Mouse (Mus musculus): ENCODE data around the gene Ddr1. TPM values are rescaled to one million over a fixed set of nuclear protein-coding genes. Genes with fewer than 3 reads are reported as not detected.

Gene Ddr1
- polyA plus RNA-seq (2015; fragmentation: Nextera tagmentation; extraction: Ambion mirVana), result 27.8 and 30.0 TPM in 2 replicates

DNA sequence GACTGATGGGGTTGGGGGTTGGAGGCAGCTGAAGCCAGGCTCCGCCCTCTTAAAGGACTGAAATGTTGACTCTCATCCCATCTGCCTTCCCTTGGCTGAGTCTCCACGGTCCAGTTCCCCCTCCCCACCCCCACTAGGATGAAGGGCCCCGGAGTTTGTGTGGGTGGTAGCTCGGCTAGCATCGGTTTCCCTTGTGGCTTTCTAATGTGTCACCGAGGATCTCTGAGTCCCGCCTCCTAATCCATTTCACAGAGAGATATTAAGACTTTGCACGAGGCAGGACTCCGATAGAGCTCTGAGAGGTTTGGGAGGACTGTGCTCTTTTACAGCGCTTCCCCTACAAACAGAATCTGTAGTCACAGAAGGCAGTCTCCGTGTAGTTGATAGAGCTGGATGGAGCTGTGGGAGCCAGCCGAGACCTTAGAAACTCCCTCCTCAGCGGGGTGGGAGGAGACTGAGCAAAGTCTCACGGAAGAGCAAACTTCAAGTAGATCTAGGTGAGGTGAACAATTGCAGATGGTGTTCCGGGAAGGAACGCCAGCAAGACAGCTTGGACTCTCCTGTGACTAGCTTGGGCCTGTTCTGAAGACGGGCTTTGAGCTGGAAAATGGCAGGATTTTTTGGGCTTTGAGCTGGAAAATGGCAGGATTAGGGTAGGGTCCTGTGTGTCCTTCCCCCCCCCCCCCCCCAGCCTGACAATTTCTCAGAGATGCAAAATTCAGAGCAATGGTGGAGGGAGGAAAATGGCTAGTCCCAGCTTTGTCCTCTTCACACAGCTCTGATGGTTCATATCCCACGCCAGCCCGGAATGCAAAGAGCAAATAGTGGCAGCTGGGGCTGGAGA lies at the start of gene Ddr1:
Gene Ddr1, minus strand, starts transcription at position 1 of the 844 bp plus-strand sequence.
- H3K4me3 ChIP-seq (ENCODE audit: low read depth, low read length), result peak within 1 kb of the TSS; percentile 35
- ATAC-seq, result peak; percentile 67
- H3K27ac ChIP-seq (ENCODE audit: low read depth, low read length), result peak within 1 kb of the TSS; percentile 82
- peak within 1 kb of the TSS; percentile 48; the same call in 1 of the 2 replicates for H3K9ac ChIP-seq (ENCODE audit: low read depth, low read length)
- no peaks in the 10 kb centered on the region for H3K36me3 ChIP-seq (ENCODE audit: control insufficient read depth, insufficient read depth)
- peaks cover 20% of the 10 kb centered on the region for H3K4me1 ChIP-seq (replicated peaks; ENCODE audit: control insufficient read depth, insufficient read depth, low read length)
- H3K4me2 ChIP-seq (replicated peaks; ENCODE audit: low read depth), result peak within 1 kb of the TSS; percentile 64
- TF ChIP-seq CTCF (IDR thresholded peaks at IDR 0.05; ENCODE audit: low read depth), result no peak
- WGBS, result 5% methylated on average over 19 of the region's 19 CpGs
- no peaks in the 10 kb centered on the region for H3K27me3 ChIP-seq (replicated peaks; ENCODE audit: control insufficient read depth, insufficient read depth, low read length)
- H3K9me3 ChIP-seq (ENCODE audit: control insufficient read depth), result no peaks in the 10 kb centered on the region

DNA sequence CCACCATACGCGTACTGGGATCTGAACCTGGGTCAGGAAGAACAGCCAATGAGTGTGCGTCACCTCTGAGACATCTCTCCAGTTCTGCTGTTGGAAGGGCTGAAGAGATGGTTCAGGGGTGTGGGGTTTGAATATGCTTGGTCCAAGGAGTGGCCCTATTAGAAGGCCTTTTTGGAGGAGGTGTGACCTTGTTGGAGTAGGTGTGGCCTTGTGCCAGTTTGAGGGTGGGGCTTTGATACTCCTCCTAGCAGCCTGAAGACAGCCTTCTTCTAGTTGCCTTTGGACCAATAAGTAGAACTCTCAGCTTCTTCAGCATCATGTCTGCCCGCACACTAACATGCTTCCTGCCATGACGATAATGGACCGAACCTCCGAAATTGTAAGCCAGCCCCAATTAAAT lies 49.2 kb upstream of the Ddr1 start:
- Histone ChIP-seq H3K4me1 (replicated peaks; ENCODE audit: control insufficient read depth, insufficient read depth, low read length) (no peaks in the 10 kb centered on the region), H3K36me3 (ENCODE audit: control insufficient read depth, insufficient read depth) (no peaks in the 10 kb centered on the region), H3K27ac (ENCODE audit: low read depth, low read length) (no peak overlapping the region), H3K27me3 (replicated peaks; ENCODE audit: control insufficient read depth, insufficient read depth, low read length) (no peaks in the 10 kb centered on the region), H3K4me2 (replicated peaks; ENCODE audit: low read depth) (no peak overlapping the region), H3K4me3 (ENCODE audit: low read depth, low read length) (no peak overlapping the region), H3K9me3 (ENCODE audit: control insufficient read depth) (no peaks in the 10 kb centered on the region), H3K9ac (ENCODE audit: low read depth, low read length) (no peak overlapping the region)
- WGBS, result 99% methylated on average over 7 of the region's 7 CpGs
- no peak for ATAC-seq
- TF ChIP-seq CTCF (IDR thresholded peaks at IDR 0.05; ENCODE audit: low read depth), result no peak

DNA sequence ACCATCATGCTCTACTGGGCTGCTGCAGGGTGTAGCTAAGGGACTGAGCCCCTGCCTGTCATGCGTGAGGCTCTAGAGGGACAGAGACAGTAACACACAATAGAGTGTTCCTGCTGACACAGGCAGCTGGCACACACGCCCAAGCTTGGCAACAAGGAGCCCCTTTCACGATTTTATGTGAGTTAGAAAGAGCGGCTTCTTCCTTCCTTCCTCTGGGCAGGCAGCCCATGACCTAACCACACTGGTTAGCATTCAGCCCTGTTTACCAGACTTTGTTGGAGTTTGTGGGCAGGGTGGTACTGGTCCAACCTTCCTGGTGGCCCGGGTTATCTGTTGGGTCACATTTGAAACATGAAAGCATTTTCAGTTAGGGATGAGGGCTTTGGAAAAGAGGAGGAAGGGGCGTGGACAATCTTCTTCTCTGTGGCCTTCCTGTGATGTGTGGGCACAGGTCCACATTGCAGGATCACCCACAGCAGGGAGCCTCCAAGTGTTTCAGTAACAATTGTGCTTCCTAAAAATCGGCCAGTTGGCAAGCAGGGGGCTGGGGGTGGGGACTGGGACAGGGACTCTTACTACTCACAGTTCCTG lies 47.9 kb upstream of the Ddr1 start:
- no peaks in the 10 kb centered on the region for H3K27me3 ChIP-seq (replicated peaks; ENCODE audit: control insufficient read depth, insufficient read depth, low read length)
- no peak overlapping the region for H3K27ac ChIP-seq (ENCODE audit: low read depth, low read length)
- no peak overlapping the region for H3K4me3 ChIP-seq (ENCODE audit: low read depth, low read length)
- 51% methylated on average over 7 of the region's 7 CpGs for WGBS
- H3K9ac ChIP-seq (ENCODE audit: low read depth, low read length), result no peak overlapping the region
- H3K9me3 ChIP-seq (ENCODE audit: control insufficient read depth), result no peaks in the 10 kb centered on the region
- no peaks in the 10 kb centered on the region for H3K36me3 ChIP-seq (ENCODE audit: control insufficient read depth, insufficient read depth)
- no peak for ATAC-seq
- no peaks in the 10 kb centered on the region for H3K4me1 ChIP-seq (replicated peaks; ENCODE audit: control insufficient read depth, insufficient read depth, low read length)
- no peak for TF ChIP-seq CTCF (IDR thresholded peaks at IDR 0.05; ENCODE audit: low read depth)
- no peak overlapping the region for H3K4me2 ChIP-seq (replicated peaks; ENCODE audit: low read depth)

DNA sequence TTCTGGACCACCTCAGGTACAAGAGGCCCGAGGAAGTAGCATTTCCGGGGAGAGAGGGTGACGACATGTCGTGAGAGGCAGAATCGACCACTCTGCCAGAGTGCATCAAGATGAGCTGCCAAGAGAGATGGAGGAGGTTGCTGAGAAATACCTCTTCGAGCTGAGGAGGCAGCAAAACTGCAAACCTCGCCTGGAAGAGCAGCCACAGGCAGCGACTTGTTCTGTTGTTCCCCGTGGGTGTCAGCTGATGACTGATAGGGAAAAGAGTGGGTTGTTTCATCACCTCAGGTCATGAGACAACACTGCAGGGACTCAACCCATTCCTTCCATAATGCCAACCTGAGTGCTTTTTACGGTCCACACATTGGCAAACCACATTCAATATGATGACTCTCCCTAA lies 45.3 kb upstream of the Ddr1 start:
- ATAC-seq, result no peak
- WGBS, result 78% methylated on average over 10 of the region's 10 CpGs
- H3K4me1 ChIP-seq (replicated peaks; ENCODE audit: control insufficient read depth, insufficient read depth, low read length), result no peaks in the 10 kb centered on the region
- H3K36me3 ChIP-seq (ENCODE audit: control insufficient read depth, insufficient read depth), result no peaks in the 10 kb centered on the region
- H3K27ac ChIP-seq (ENCODE audit: low read depth, low read length), result no peak overlapping the region
- H3K27me3 ChIP-seq (replicated peaks; ENCODE audit: control insufficient read depth, insufficient read depth, low read length), result no peaks in the 10 kb centered on the region
- no peak overlapping the region for H3K4me3 ChIP-seq (ENCODE audit: low read depth, low read length)
- TF ChIP-seq CTCF (IDR thresholded peaks at IDR 0.05; ENCODE audit: low read depth), result no peak
- no peaks in the 10 kb centered on the region for H3K9me3 ChIP-seq (ENCODE audit: control insufficient read depth)
- no peak overlapping the region for H3K4me2 ChIP-seq (replicated peaks; ENCODE audit: low read depth)
- H3K9ac ChIP-seq (ENCODE audit: low read depth, low read length), result no peak overlapping the region

DNA sequence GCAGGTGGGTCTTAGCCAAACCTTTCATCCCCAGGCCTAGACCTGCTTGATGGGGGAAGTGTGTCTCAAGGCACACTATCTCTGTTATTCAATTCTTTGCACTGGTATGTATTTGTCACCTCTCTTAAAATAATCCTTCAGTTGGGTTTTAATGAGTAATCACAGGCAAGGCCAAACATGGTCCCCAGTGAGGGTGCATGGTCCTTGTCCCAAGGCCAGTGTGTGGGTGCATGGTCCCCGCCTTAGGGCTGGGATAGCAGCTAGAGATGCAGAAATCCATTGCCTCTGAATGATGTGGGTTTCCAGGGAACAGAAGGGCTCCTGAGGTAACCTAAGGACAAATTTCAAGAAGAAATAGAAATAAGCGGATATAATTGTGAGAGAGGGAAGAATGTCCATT lies 39.9 kb upstream of the Ddr1 start:
- no peak overlapping the region for H3K27ac ChIP-seq (ENCODE audit: low read depth, low read length)
- 98% methylated on average over 2 of the region's 2 CpGs for WGBS
- no peaks in the 10 kb centered on the region for H3K4me1 ChIP-seq (replicated peaks; ENCODE audit: control insufficient read depth, insufficient read depth, low read length)
- H3K9ac ChIP-seq (ENCODE audit: low read depth, low read length), result no peak overlapping the region
- H3K4me3 ChIP-seq (ENCODE audit: low read depth, low read length), result no peak overlapping the region
- no peaks in the 10 kb centered on the region for H3K9me3 ChIP-seq (ENCODE audit: control insufficient read depth)
- no peak for TF ChIP-seq CTCF (IDR thresholded peaks at IDR 0.05; ENCODE audit: low read depth)
- no peaks in the 10 kb centered on the region for H3K36me3 ChIP-seq (ENCODE audit: control insufficient read depth, insufficient read depth)
- H3K4me2 ChIP-seq (replicated peaks; ENCODE audit: low read depth), result no peak overlapping the region
- H3K27me3 ChIP-seq (replicated peaks; ENCODE audit: control insufficient read depth, insufficient read depth, low read length), result no peaks in the 10 kb centered on the region
- ATAC-seq, result no peak

DNA sequence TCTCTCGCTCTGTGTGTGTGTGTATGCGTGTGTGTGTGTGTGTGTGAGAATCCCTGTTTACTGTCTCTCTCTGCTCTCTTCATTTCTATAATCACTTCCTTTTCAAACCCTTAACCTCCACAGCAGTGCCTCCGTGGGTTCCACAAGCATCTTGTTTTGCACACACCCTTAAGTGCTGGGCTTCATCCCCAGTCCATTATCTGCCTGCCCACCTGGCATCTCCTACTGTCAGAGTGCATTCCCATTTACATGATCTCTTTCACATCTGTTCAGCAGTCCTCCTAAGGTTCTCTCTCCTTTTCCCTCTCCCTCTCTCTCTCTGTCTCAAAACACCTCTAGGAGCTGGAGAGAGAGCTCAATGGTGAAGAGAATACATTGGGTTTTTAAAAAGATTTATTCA lies 38.5 kb upstream of the Ddr1 start:
- H3K4me3 ChIP-seq (ENCODE audit: low read depth, low read length), result no peak overlapping the region
- H3K9me3 ChIP-seq (ENCODE audit: control insufficient read depth), result no peaks in the 10 kb centered on the region
- no peak overlapping the region for H3K4me2 ChIP-seq (replicated peaks; ENCODE audit: low read depth)
- no peak overlapping the region for H3K9ac ChIP-seq (ENCODE audit: low read depth, low read length)
- no peak for ATAC-seq
- no peaks in the 10 kb centered on the region for H3K4me1 ChIP-seq (replicated peaks; ENCODE audit: control insufficient read depth, insufficient read depth, low read length)
- no peaks in the 10 kb centered on the region for H3K27me3 ChIP-seq (replicated peaks; ENCODE audit: control insufficient read depth, insufficient read depth, low read length)
- TF ChIP-seq CTCF (IDR thresholded peaks at IDR 0.05; ENCODE audit: low read depth), result no peak
- H3K36me3 ChIP-seq (ENCODE audit: control insufficient read depth, insufficient read depth), result no peaks in the 10 kb centered on the region
- H3K27ac ChIP-seq (ENCODE audit: low read depth, low read length), result no peak overlapping the region
- WGBS, result 78% methylated on average over 3 of the region's 3 CpGs
